Mouse (Mus musculus): ENCODE data around the gene 2610301B20Rik. TPM values are rescaled to one million over a fixed set of nuclear protein-coding genes. Genes with fewer than 3 reads are reported as not detected.
"Not testable (repeated sequence)": the region's sequence is repeated elsewhere in the genome, so short reads cannot be mapped to it uniquely, and the experiment has no call there.

Gene 2610301B20Rik
- total RNA-seq, 2 experiments from 2014 or later, result 2.9 to 4.3 TPM

DNA sequence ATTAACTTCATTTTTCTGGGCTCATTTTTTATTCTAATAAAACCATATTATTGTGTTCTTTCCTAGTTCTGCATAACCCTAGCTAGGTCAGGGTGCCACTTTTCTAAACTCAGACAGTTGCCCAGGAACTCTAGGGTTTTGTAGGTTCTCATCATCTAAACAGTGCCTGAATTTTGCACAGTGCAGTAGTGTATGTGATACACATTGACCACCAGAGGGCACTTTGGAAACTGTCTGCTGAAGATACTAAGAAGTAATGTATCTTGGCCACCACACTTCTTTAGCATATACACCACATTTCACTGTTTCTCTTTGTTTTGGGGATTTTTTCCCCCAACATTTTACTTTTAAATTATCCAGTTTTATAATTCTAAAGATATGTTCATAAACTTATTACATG lies 22.6 kb downstream of the 2610301B20Rik start:
- no peak for DNase-seq
- intact Hi-C loops (cut with DNase I), result no loop called here

DNA sequence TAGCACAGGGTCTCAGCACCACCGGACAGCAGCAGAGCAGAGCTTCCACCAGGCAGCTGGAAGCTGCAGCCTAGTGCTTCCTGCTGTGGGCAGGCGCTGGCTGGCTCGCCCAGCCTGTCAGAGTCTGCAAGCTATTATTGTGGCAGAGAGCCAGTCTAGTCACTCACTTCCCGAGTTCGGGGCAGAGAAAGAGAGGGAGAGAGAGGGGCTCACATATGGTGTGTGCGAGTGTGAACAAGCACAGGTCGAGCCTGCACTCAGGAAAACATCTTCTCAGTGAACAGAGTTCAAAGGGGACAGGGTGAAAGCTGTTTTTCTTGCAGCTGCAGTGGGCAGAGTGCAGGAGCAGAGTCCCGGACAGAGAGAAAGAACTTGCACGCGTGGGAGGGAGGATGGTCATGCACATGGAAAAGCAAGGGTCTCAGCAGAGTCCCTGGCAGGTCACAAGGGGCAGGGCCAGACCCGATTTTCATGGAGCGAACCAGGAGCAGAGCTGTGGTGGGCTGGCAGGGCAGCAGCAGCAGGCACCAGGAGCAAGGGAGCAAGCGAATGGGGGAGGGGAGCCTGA lies 31.0 kb downstream of the 2610301B20Rik start:
- intact Hi-C loops (cut with DNase I), result no loop called here
- no peak for DNase-seq

DNA sequence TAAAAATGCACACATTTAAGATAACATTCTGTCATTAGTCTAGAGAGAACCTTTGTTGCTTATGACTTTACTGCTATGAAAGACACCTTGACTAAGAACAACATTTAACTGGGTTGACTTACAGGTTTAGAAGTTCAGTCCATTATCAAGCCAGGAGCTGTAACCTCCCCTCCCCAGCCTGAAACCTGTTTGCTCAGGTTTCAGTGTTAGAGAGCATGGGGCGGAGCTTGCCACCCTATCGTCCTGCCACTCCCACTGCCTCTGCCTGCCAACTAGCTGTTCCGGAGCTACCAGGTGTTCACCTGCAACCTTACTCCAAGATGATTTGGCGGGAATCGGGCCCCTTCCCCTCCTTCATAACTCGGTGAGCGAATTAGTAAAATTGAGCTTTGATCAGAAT lies 37.1 kb downstream of the 2610301B20Rik start:
- DNase-seq, result not testable (repeated sequence)
- intact Hi-C loops (cut with DNase I), result loop anchor here (5.0 kb wide), 3 partner anchors 116 to 256 kb away; no protein-coding TSS in a partner anchor

DNA sequence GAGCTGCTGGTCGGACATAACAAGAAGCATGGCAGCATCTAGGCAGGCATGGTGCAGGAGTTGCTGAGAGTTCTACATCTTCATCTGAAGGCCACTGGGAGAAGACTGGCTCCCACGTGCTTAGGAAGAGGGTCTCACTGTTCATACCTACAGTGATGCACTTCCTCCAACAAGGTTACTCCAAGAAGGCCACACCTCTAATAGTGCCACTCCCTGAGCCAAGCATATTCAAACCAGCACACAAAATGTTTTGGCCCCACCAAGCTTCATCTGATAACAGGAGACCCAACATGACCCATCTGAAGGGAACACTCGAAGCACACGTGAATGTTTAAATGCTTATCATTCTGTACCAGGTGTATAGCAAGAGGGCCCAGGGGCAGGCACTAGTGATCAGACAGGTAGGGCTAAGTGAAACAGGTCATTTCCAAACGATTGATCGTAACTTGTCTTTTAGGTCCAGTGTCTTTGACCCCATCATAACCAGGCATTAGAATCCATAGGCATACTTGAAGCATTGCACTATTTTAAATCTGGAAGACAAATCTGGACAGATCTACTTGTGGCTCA lies 37.7 kb downstream of the 2610301B20Rik start:
- intact Hi-C loops (cut with DNase I), result loop anchor here (5.0 kb wide), 3 partner anchors 115 to 255 kb away; no protein-coding TSS in a partner anchor
- no peak for DNase-seq

DNA sequence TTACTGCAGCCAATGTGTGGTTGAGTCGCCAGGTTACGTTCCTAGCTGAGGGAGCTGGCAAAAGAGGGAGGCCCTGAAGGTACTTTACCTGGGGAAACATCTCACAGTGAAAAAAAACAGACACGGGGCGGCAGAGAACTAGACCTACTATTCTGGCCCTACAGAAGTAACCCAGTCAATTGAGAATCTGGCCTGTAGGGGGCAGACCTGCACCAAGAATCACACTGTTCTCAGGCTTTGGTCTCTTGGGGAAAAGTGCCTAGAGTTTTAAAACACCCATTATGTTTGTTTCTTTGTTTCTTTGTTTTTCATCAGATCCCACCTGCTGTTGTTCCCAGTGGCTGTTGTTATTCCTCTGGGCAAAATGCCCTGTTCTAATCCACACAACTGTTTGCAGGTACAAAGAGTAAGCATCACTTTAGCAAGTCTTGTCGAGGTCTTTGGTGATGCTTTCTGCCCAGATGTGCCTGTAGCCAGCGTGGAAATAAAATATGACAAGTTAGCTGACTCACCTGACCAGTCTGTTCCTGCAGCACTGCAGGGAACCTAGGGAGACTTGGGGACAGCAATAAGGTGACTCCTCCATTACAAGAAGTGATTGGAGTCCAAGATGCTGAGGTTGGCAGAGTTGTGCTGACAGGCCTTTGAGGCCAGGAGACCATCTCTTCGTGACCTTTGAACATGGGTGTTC lies 38.5 kb downstream of the 2610301B20Rik start:
- intact Hi-C loops (cut with DNase I), result loop anchor here (5.0 kb wide), 3 partner anchors 115 to 255 kb away; no protein-coding TSS in a partner anchor
- DNase-seq, result peak; percentile 73 to 82

DNA sequence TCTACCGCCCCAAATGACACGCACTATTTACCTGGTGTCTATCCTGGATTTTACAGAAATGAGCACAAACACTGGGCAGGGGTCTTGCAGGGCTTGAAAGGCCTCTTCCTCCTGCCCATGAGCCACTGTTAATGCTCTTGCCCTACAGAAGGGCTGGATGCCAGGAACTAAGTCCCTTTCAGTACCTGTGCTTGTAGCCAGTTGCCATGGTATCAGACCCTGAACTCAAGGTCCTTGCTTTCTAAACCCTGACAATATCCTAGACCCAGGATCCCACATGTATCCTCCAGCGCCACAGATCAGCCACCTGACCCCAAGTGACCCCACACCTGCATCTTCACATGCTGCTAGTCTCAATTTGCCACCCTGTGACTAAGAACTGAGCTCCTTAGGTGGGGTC lies 39.1 kb downstream of the 2610301B20Rik start:
- intact Hi-C loops (cut with DNase I), result loop anchor here (5.0 kb wide), 3 partner anchors 114 to 254 kb away; no protein-coding TSS in a partner anchor
- DNase-seq, result no peak

DNA sequence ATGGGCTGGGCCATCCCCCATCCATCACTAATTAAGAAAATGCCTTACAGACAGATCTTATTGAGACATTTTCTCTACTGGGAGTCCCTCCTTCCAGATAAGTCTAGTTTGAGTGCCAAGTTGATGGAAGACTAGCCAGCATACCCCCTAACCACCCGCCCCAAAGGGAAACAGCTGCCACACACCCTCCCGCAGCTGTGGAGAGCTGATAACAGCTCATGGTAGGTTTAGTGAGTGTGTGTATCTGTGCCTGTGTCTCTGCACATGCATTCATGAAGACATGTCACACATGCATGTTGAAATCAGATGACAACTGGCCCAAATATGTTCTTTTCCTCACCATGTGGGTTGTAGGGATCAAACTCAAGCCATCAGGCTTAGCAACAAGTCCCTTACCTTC lies 40.5 kb downstream of the 2610301B20Rik start:
- intact Hi-C loops (cut with DNase I), result loop anchor here (5.0 kb wide), 3 partner anchors 113 to 253 kb away; no protein-coding TSS in a partner anchor
- DNase-seq, result no peak

DNA sequence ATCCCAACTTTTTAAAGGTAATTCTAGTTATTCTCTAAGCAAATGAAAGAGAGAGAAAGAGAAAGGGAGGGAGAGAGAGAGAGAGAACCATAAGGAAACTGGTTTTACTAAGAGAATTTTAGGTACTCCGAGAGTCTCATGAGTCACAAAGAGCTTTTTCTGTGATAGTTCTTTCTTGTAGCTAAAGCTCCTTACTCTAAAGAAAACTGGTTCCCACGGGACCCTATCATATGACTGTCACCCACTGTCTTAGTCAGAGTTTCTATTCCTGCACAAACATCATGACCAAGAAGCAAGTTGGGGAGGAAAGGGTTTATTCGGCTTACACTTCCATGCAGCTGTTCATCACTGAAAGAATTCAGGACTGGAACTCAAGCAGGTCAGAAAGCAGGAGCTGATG lies 41.0 kb downstream of the 2610301B20Rik start:
- intact Hi-C loops (cut with DNase I), result no loop called here
- no peak for DNase-seq

DNA sequence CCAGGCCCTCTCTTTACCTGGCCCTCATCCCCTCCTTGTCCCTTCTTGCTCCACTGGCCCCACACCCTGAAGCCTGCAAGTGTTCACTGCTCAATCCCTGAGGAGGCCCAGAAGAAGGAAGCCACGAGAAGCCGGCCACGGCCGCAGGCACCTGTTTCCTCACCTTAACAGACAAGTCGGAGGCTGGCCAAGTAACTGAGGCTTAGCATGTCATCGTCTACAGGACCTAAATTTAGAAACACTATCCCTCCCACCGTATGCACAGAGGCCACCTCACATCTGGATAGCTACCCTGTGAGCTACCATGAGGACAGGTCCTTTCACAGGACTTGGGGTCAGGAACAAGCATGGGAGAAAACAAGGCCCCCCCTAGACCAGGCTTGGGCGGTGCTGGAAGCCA lies 44.1 kb downstream of the 2610301B20Rik start:
- DNase-seq, result no peak
- intact Hi-C loops (cut with DNase I), result no loop called here

DNA sequence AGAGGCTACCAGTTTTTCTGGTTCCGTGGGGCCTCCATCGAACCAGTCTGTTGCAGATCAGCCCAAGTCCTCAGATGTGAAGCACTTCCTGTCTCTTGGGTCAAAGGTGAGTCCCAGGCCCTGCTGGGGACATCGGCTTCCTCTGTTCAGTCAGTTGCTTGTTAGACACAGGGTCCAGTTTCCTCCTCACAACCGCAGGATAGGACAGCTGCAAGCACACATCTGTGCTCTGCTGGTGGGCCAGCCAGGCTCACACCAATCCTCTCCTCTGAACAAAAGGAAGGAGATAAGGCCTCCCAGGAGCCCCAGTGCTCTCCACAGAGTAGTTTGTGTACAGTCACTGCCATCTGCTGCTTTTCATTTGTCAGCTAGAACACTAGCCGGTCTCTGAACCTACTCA lies 44.8 kb downstream of the 2610301B20Rik start:
- no peak for DNase-seq
- intact Hi-C loops (cut with DNase I), result no loop called here

DNA sequence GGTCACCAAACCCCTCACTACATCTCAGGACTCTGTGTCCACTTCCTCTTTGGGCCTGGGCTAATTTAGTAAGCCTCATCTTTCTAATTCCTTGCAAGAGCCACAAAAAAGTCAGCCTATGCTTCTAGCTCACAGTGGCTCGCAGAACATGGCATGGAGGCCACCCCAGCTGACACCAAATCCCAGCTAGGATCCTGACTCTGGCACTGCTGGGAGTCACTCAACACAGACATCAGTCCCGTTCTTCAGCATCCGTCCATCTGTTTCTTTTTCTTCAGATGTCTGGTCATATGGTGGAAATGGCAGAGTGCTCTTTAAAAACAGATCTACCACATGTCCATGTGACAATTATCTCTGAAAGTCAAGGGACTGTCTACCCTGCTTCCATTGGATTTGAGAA lies 45.2 kb downstream of the 2610301B20Rik start:
- no peak for DNase-seq
- intact Hi-C loops (cut with DNase I), result no loop called here

DNA sequence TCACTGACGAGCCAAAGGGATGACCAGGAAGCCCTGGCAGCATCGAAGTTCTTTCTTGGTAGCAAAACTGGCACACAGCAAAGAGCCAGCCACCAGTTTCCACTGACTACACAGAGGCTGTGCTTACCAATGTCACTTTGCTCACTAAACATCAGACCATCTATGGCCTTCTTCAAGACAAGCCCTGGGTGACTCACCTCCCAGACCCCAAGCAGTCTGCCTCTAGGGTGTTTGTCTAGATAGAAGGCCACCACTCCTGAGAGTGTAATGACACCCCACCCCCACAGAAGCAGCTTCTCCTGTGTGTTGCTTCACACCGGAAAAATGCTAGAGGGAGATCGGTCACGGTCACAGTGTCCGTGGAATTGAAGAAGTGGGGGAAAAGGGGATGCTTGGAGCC lies 45.7 kb downstream of the 2610301B20Rik start:
- DNase-seq, result no peak
- intact Hi-C loops (cut with DNase I), result no loop called here

DNA sequence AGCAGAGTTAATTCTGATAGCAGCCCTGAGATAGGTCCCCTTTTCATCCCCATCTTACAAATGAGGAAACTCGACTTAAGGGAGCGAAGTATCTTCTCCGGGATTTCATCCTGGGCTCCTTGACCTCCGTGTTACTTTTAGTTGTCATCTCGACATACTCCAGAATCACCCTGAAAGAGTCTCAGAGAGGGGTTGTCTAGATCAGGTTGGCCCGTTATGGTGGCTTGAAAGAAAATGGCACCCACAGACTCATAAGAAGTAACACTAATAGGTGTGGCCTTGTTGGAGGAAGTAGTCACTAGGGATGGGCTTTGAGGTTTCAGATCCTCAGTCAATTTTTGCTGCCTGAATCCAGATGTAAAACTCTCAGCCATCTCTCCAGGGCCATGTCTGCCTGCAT lies 46.3 kb downstream of the 2610301B20Rik start:
- DNase-seq, result no peak
- intact Hi-C loops (cut with DNase I), result no loop called here

DNA sequence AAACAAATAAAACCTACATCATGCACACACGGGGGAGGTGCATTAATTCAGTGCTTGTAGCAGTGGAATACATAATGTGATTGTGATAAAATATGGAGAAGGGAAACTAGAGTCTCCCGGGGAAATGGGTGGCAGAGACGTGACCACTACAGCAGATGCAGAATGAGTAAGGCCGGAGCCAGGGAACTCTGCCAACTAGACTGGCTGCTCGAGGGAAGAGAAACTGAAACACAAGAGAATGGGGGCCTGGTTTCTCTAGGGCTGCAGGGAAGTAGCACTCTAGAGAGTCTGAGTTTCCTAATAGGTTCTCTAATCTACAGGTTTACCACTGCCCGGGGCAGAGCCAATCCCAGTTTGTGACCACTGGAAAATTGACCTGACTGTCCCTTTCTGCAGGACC lies 48.9 kb downstream of the 2610301B20Rik start:
- peak; percentile 29 to 47 for DNase-seq
- intact Hi-C loops (cut with DNase I), result no loop called here

DNA sequence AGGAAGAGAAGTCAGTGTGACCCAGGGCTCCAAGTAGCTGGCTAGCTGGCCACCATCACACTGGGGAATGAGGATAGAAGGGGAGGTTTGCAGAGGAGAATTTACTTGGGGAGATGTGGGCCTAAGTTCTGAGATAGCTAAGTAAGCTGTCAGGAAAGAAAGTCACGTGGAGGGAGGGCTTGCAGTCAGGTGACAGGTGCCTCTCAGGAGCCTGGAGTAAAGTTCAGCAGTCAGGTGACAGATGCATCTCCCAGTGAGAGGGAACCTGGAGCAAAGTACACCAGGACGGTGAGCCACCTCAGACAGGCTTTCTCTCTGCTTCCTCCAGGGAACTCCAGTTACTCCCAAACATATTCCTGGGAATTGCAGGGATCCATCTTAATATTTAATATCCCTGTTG lies 49.8 kb downstream of the 2610301B20Rik start:
- intact Hi-C loops (cut with DNase I), result no loop called here

DNA sequence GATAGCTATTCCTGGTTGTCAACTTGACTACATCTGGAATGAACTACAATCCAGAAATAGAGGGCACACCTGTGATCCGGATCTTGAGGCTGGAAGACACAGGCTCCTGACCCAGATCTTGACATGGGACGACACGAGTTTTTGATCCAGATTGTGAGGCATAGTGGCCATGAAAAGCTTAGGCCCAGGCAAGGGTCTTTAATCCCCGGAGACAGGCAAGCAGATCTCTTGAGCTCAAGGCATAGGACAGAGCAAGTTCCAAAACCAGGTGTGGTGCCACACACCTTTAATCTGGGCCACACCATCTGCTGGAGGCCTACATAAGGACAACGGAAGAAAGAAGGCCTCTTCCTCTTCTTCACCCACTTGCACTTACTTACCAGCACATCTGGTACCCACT lies 50.2 kb downstream of the 2610301B20Rik start:
- DNase-seq, result no peak
- intact Hi-C loops (cut with DNase I), result no loop called here

More for the DNA sequence above, 49.8 kb downstream of the 2610301B20Rik start:
- no peak for DNase-seq

DNA sequence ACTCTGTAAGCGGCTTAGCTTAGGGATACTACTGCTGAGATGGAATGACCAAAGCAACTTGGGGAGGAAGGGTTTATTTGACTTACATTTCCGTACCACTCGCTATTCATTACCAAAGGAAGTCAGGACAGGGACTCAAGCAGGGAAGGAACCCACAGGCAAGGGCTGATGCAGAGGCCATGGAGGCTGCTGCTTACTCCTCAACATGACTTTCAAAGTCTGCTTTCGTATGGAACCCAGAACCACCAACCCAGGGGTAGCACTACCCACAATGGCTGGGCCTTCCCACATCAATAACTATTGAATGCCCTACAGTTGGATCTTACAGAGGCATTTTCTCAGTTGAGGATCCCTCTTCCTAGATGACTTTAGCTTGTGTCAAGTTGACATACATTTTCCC lies 52.1 kb downstream of the 2610301B20Rik start:
- intact Hi-C loops (cut with DNase I), result no loop called here
- no peak for DNase-seq

DNA sequence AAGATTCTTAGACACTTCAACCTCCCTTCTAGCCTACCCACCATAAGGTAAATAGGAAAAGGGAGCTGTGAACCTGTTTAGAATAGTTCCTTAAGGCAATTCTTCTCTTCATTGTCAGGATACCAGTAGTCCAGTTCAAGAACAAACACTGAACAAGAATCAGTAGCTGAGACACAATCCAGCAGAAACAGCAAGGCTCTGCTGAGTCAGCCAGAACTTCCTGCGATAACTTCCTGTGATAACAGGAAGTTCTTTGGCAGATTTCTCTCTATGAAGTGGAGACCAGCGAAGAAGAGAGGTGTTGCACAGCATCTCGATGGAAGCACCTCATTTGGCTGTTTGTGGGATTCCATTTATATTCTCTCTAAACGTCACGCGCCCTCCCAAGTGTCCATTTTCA lies 53.9 kb downstream of the 2610301B20Rik start:
- intact Hi-C loops (cut with DNase I), result no loop called here
- no peak for DNase-seq

DNA sequence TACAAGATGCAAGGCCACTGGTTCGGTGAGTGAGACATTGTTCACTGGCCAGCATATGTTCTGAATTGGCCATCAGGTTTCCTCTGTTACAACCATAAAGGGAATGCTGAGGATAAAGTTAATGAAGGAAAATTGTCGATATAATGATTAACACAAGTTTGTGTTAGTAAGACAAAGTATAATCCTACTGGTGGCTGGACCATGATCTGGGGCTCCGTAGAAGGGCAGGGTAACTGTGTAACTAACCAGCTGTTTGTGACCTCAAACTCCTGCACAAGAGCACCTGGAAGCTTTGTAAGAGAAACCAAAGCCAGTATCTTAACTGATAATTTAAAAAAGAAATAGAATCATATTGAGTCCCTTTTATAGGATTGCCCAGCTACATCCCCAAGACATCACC lies 55.4 kb downstream of the 2610301B20Rik start:
- intact Hi-C loops (cut with DNase I), result no loop called here
- no peak for DNase-seq

DNA sequence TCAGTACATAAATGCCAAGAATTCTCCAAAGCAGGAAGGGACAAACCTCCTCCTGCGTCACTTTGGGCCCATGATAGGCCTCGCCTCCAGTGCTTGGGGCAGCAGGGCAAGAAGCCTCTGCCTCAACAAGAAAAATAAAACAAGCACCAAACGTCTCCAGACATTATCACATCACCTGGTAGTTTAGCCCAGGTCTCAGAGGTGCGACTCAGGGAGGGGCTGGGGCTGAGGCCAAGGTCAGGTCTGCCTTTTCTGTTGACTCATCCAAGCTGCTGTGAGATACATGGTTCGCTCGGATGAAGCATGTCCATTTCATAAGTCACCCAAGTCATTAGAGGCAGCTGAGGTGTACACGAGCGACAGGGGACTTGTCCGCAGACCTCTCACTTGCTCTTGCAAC lies 56.7 kb downstream of the 2610301B20Rik start:
- intact Hi-C loops (cut with DNase I), result no loop called here
- DNase-seq, result no peak

DNA sequence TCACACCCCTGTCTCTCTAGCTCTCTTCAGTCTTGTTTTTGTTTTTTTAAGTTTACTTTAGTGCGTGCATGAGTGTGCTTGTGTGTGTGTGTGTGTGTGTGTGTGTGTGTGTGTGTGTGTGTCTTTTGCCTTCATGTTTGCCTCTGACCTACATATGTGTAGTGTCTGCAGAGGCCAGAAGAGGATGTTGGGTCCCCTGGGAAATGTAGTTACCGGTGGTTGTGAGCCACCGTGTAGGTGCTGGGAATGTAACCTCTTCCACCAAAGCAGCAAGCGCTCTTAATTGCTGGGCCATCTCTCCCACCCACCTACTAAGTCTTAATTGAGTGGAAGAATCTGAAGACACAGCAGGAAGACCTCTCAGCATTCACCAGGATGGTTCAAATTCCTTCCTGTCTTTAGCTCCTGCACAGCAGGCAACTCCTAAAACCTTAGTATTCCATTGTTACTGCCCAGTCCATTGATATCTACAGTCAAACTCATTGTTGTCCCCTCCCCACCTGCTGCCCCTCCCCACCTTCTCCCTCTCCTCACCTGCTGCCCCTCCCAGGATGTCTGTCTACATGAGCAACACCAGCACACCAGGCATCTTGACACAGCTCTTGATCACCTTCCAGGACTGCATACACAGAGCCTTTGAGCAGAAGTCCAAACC lies 57.9 kb downstream of the 2610301B20Rik start:
- intact Hi-C loops (cut with DNase I), result no loop called here

More for the DNA sequence above, 57.9 kb downstream of the 2610301B20Rik start:
- DNase-seq, result no peak

Data from gastrocnemius, postnatal 36 days (tissue).